Mouse (Mus musculus): ENCODE results near the gene Spata31d1d. TPM values are rescaled to one million over a fixed set of nuclear protein-coding genes. Genes with fewer than 3 reads are reported as not detected.
A peak's percentile ranks its signal among the peaks of the same experiment; 100 is the strongest.

Gene Spata31d1d
- polyA plus RNA-seq, 1 experiment from 2014 or later, result not detected

DNA sequence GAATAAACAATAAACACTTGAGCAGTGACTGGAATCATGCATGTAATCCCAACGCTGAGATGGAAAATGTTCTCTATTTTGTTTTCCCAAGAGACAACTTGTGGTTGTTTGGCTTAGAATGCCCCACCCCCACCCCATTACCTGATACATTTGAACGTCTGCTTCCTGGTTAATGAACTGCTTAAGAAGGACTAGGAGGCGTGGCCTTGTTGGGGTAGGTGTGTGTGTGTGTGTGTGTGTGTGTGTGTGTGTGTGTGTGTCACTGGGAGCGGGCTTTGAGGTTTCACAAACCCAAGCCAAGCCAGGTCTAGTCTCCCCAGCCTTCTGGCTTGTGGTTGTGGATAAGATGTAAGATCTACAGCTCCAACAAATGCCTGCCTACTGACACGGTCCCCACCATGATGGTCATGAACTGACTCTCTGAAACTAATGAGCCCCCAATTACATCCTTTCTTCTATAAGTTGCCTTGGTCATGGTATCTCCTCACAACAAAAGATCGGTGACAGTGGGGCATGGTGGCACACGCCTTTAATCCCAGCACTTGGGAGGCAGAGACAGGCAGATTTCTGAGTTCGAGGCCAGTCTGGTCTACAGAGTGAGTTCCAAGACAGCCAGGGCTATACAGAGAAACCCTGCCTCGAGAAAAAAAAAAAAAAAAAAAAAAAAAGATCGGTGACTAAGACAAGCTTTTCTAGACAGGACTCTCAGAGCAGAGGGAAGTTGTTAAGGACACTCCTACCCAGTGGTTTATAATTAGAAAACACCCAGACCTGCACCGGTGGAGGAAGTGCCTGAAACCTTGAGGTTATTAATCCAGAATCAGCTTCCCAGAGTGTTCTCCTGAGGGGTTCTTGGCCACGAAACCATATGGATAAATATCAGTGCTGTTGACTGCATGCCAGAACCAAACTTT, 55.0 kb downstream of the Spata31d1d start:
- ATAC-seq (ENCODE audit: insufficient read depth), result no peak
- Histone ChIP-seq H3K9ac (no peak overlapping the region), H3K27ac (ENCODE audit: low read depth) (no peak overlapping the region), H3K4me1 (ENCODE audit: insufficient read depth) (no peaks in the 10 kb centered on the region), H3K9me3 (ENCODE audit: low read depth, low read length) (no peaks in the 10 kb centered on the region), H3K36me3 (ENCODE audit: insufficient read depth) (no peaks in the 10 kb centered on the region), H3K4me2 (no peak overlapping the region; the same call in 1 of the 2 replicates), H3K27me3 (ENCODE audit: insufficient read depth, low read length) (no peaks in the 10 kb centered on the region), H3K4me3 (ENCODE audit: low read depth, low read length) (0 out of 2 replicates have a peak overlapping the region, but pooled peaks have one; percentile 75)
- DNase-seq, result no peak
- TF ChIP-seq CTCF (IDR thresholded peaks at IDR 0.05; ENCODE audit: low read depth), result no peak
- WGBS, result 68% methylated on average over 12 of the region's 12 CpGs

Other genes starting within 250 kb of the Spata31d1d start
- gene Agtpbp1, start 146.5 kb downstream of the Spata31d1d start, polyA plus RNA-seq (2014; fragmentation: Nextera tagmentation; extraction: Ambion mirVana), result 18.2 and 22.7 TPM in 2 replicates
- gene Naa35, start 146.5 kb downstream of the Spata31d1d start, polyA plus RNA-seq (2014; fragmentation: Nextera tagmentation; extraction: Ambion mirVana), result 82.4 and 83.5 TPM in 2 replicates
- 39.2 and 44.1 TPM in 2 replicates for gene Golm1, start 55.9 kb downstream of the Spata31d1d start, polyA plus RNA-seq (2014; fragmentation: Nextera tagmentation; extraction: Ambion mirVana)
- not detected in 2 replicates for gene 4921517D22Rik, start 37.6 kb downstream of the Spata31d1d start, polyA plus RNA-seq (2014; fragmentation: Nextera tagmentation; extraction: Ambion mirVana)
- not detected in 2 replicates for gene Spata31d1a, start 21.4 kb downstream of the Spata31d1d start, polyA plus RNA-seq (2014; fragmentation: Nextera tagmentation; extraction: Ambion mirVana)
- gene Spata31d1b, start 19.5 kb downstream of the Spata31d1d start, polyA plus RNA-seq (2014; fragmentation: Nextera tagmentation; extraction: Ambion mirVana), result not detected in 2 replicates
- gene 1700014D04Rik, start 15.0 kb upstream of the Spata31d1d start, polyA plus RNA-seq (2014; fragmentation: Nextera tagmentation; extraction: Ambion mirVana), result 0.24 TPM in 1 of 2 replicates, not detected in the other
- 105 and 121 TPM in 2 replicates for gene Isca1, start 38.1 kb upstream of the Spata31d1d start, polyA plus RNA-seq (2014; fragmentation: Nextera tagmentation; extraction: Ambion mirVana)
- not detected in 2 replicates for gene Gm49354, start 50.5 kb upstream of the Spata31d1d start, polyA plus RNA-seq (2014; fragmentation: Nextera tagmentation; extraction: Ambion mirVana)
- 44.3 and 44.6 TPM in 2 replicates for gene Tut7, start 91.4 kb upstream of the Spata31d1d start, polyA plus RNA-seq (2014; fragmentation: Nextera tagmentation; extraction: Ambion mirVana)